Mouse (Mus musculus) neural tube, embryonic 12.5 days (tissue): Measurements from ENCODE around the gene Cry2. TPM values are rescaled to one million over a fixed set of nuclear protein-coding genes. Genes with fewer than 3 reads are reported as not detected.
A peak's percentile ranks its signal among the peaks of the same experiment; 100 is the strongest.

Experiments
- ATAC-seq: fragments of 200-750 bp; cut with Nextera tagmentation; 2 replicates; pipeline ENCODE4 v1.8.0; 2017; ENCODE audit warnings: low read depth, mild to moderate bottlenecking, moderate TSS enrichment, moderate library complexity; ENCODE audit not compliant: low FRiP score
- H3K27ac ChIP-seq: fragments of 300-500 bp; sonication (generic); 2 replicates; pipeline ENCODE4 v1.5.1; 2016
- H3K27me3 ChIP-seq: fragments of 300-500 bp; sonication (generic); replicated peaks from 2 replicates; pipeline ENCODE4 v1.6.1; 2016; ENCODE audit warnings: mild to moderate bottlenecking
- H3K36me3 ChIP-seq: fragments of 300-500 bp; sonication (generic); 2 replicates; pipeline ENCODE4 v1.6.1; 2016; ENCODE audit warnings: mild to moderate bottlenecking
- H3K4me1 ChIP-seq: fragments of 300-500 bp; sonication (generic); 2 replicates; pipeline ENCODE4 v1.6.1; 2016
- H3K4me2 ChIP-seq: fragments of 300-500 bp; sonication (generic); replicated peaks from 2 replicates; pipeline ENCODE4 v1.6.1; 2016; ENCODE audit warnings: mild to moderate bottlenecking
- H3K4me3 ChIP-seq: fragments of 300-500 bp; sonication (generic); 2 replicates; pipeline ENCODE4 v1.5.1; 2016
- H3K9ac ChIP-seq: fragments of 300-500 bp; sonication (generic); 2 replicates; pipeline ENCODE4 v1.6.1; 2016; ENCODE audit warnings: mild to moderate bottlenecking
- H3K9me3 ChIP-seq: fragments of 300-500 bp; sonication (generic); 2 replicates; pipeline ENCODE4 v1.6.1; 2016; ENCODE audit warnings: mild to moderate bottlenecking
- WGBS: fragments of 180-500 bp; shearing (Covaris S2); methylation state at CpG from one replicate; pipeline ENCODE4 v1.1.7; 2016; 5-methylcytosine and 5-hydroxymethylcytosine counted together
- polyA plus RNA-seq: library from polyadenylated mRNA; unstranded; fragments of >200 nt; fragmentation: Nextera tagmentation; extraction: Ambion mirVana; gene quantifications from 2 replicates; pipeline ENCODE4 v1.2.1, GENCODE M21; 2016

The Cry2 gene
- polyA plus RNA-seq, 1 experiment from 2014 or later = 33.6 TPM

- Histone ChIP-seq H3K27me3 (no peaks in the 10 kb centered on the region), H3K9me3 (no peaks in the 10 kb centered on the region), H3K4me2 (no peak overlapping the region), H3K9ac (no peak overlapping the region), H3K4me3 (no peak overlapping the region), H3K36me3 (no peaks in the 10 kb centered on the region), H3K4me1 (no peaks in the 10 kb centered on the region; the same call in 1 of the 2 replicates), H3K27ac (no peak overlapping the region)
- 84% methylated on average over 12 of the region's 12 CpGs for WGBS
- no peak for ATAC-seq
Observed at GRCm38 (mm10) chr2:92442419-92443001, 8.7 kb upstream of the Cry2 start.

- Histone ChIP-seq H3K27ac (no peak overlapping the region), H3K27me3 (no peaks in the 10 kb centered on the region), H3K4me2 (no peak overlapping the region), H3K9me3 (no peaks in the 10 kb centered on the region), H3K36me3 (no peaks in the 10 kb centered on the region), H3K4me1 (no peaks in the 10 kb centered on the region; the same call in 1 of the 2 replicates), H3K4me3 (no peak overlapping the region), H3K9ac (no peak overlapping the region)
- ATAC-seq = no peak
- WGBS = 52% methylated on average over 6 of the region's 6 CpGs
Observed at GRCm38 (mm10) chr2:92440432-92440831, 6.6 kb upstream of the Cry2 start.

- Histone ChIP-seq H3K27ac (no peak overlapping the region), H3K9me3 (no peaks in the 10 kb centered on the region), H3K4me2 (no peak overlapping the region), H3K9ac (no peak overlapping the region), H3K4me1 (no peaks in the 10 kb centered on the region; the same call in 1 of the 2 replicates), H3K27me3 (peaks cover 3% of the 10 kb centered on the region), H3K4me3 (no peak overlapping the region), H3K36me3 (no peaks in the 10 kb centered on the region)
- 63% methylated on average over 3 of the region's 3 CpGs for WGBS
- ATAC-seq = no peak
Observed at GRCm38 (mm10) chr2:92438567-92438966, 4.7 kb upstream of the Cry2 start.

- Histone ChIP-seq H3K36me3 (no peaks in the 10 kb centered on the region), H3K27ac (no peak overlapping the region), H3K4me2 (peak overlapping the region; percentile 27), H3K4me1 (peaks cover 5% of the 10 kb centered on the region), H3K9me3 (no peaks in the 10 kb centered on the region), H3K4me3 (no peak overlapping the region), H3K9ac (no peak overlapping the region), H3K27me3 (peaks cover 3% of the 10 kb centered on the region)
- 2% methylated on average over 5 of the region's 5 CpGs for WGBS
- no peak for ATAC-seq
Observed at GRCm38 (mm10) chr2:92437875-92438274, 4.0 kb upstream of the Cry2 start.

- Histone ChIP-seq H3K4me3 (no peak overlapping the region), H3K27ac (no peak overlapping the region), H3K36me3 (no peaks in the 10 kb centered on the region), H3K4me1 (peaks cover 10% of the 10 kb centered on the region), H3K9ac (no peak overlapping the region), H3K4me2 (no peak overlapping the region), H3K27me3 (peaks cover 3% of the 10 kb centered on the region), H3K9me3 (no peaks in the 10 kb centered on the region)
- no peak for ATAC-seq
- WGBS = 83% methylated on average over 4 of the region's 4 CpGs
Observed at GRCm38 (mm10) chr2:92437366-92437765, 3.5 kb upstream of the Cry2 start.

- Histone ChIP-seq H3K4me3 (no peak overlapping the region), H3K27me3 (peaks cover 3% of the 10 kb centered on the region), H3K27ac (no peak overlapping the region), H3K36me3 (no peaks in the 10 kb centered on the region), H3K4me1 (peaks cover 31% of the 10 kb centered on the region), H3K9ac (0 out of 2 replicates have a peak overlapping the region, but pooled peaks have one; percentile 40), H3K4me2 (peak overlapping the region; percentile 81), H3K9me3 (no peaks in the 10 kb centered on the region)
- 58% methylated on average over 6 of the region's 6 CpGs for WGBS
- no peak for ATAC-seq
Observed at GRCm38 (mm10) chr2:92435023-92435422, 1.2 kb upstream of the Cry2 start.

GRCm38 (mm10) chr2:92434375-92434745, 517 bp upstream of the Cry2 start:
- Histone ChIP-seq H3K36me3 (no peaks in the 10 kb centered on the region), H3K9me3 (no peaks in the 10 kb centered on the region), H3K4me3 (peak overlapping the region; percentile 41), H3K27me3 (peaks cover 3% of the 10 kb centered on the region), H3K4me2 (peak overlapping the region; percentile 81), H3K9ac (0 out of 2 replicates have a peak overlapping the region, but pooled peaks have one; percentile 40), H3K4me1 (peaks cover 31% of the 10 kb centered on the region), H3K27ac (no peak overlapping the region)
- ATAC-seq = no peak
- 11% methylated on average over 12 of the region's 12 CpGs for WGBS

- Histone ChIP-seq H3K4me3 (peak overlapping the region; percentile 91), H3K36me3 (no peaks in the 10 kb centered on the region), H3K27me3 (peaks cover 3% of the 10 kb centered on the region), H3K4me2 (peak overlapping the region; percentile 81), H3K4me1 (peaks cover 38% of the 10 kb centered on the region), H3K9ac (peak overlapping the region; percentile 92), H3K27ac (no peak overlapping the region), H3K9me3 (no peaks in the 10 kb centered on the region)
- 47% methylated on average over 17 of the region's 17 CpGs for WGBS
- ATAC-seq = no peak
Observed at GRCm38 (mm10) chr2:92432299-92433295, 1.2 kb downstream of the Cry2 start.

GRCm38 (mm10) chr2:92431611-92432179, 2.1 kb downstream of the Cry2 start:
- WGBS = 32% methylated on average over 11 of the region's 11 CpGs
- Histone ChIP-seq H3K27me3 (peaks cover 3% of the 10 kb centered on the region), H3K4me2 (peak overlapping the region; percentile 81), H3K4me1 (peaks cover 38% of the 10 kb centered on the region), H3K36me3 (peaks cover under 1% of the 10 kb centered on the region; the same call in 1 of the 2 replicates), H3K9ac (peak overlapping the region; percentile 43), H3K4me3 (peak overlapping the region; percentile 91), H3K27ac (peak overlapping the region; percentile 29; the same call in 1 of the 2 replicates), H3K9me3 (no peaks in the 10 kb centered on the region)
- no peak for ATAC-seq

- WGBS = 74% methylated on average over 21 of the region's 21 CpGs
Observed at GRCm38 (mm10) chr2:92430723-92431541, 2.9 kb downstream of the Cry2 start.

GRCm38 (mm10) chr2:92430089-92430488, 3.8 kb downstream of the Cry2 start:
- no peaks in the 10 kb centered on the region for H3K9me3 ChIP-seq
- WGBS = 89% methylated on average over 2 of the region's 2 CpGs
- H3K9ac ChIP-seq = no peak overlapping the region
- no peak for ATAC-seq
- no peak overlapping the region for H3K4me3 ChIP-seq
- H3K4me2 ChIP-seq = no peak overlapping the region
- H3K4me1 ChIP-seq = peaks cover 47% of the 10 kb centered on the region
- peaks cover 3% of the 10 kb centered on the region; the same call in 1 of the 2 replicates for H3K36me3 ChIP-seq
- no peak overlapping the region for H3K27ac ChIP-seq
- H3K27me3 ChIP-seq = peaks cover 2% of the 10 kb centered on the region

More at GRCm38 (mm10) chr2:92430723-92431541, 2.9 kb downstream of the Cry2 start:
- peak overlapping the region; percentile 43 for H3K9ac ChIP-seq
- no peaks in the 10 kb centered on the region for H3K9me3 ChIP-seq
- peak overlapping the region; percentile 81 for H3K4me2 ChIP-seq
- H3K27ac ChIP-seq = peak overlapping the region; percentile 29
- H3K27me3 ChIP-seq = peaks cover 3% of the 10 kb centered on the region
- no peak for ATAC-seq
- peaks cover 3% of the 10 kb centered on the region; the same call in 1 of the 2 replicates for H3K36me3 ChIP-seq
- H3K4me1 ChIP-seq = peaks cover 39% of the 10 kb centered on the region
- peak overlapping the region; percentile 91 for H3K4me3 ChIP-seq
